17 mouse cellular contexts compared by ENCODE assay signal in genomic region chr14:18349871-18350270, GRCm38 (mm10).
"Had no signal": no experiment of that assay in that cellular context is flagged by ENCODE, and none has a peak within 500 bp of the region (broad histone marks: within the 10 kb centered on the region; RNA-seq: fewer than 3 reads in every experiment).

No protein-coding gene starts in this region.

- H3K9ac ChIP-seq: liver, embryonic 13.5 days; lung, embryonic 14.5 days; midbrain, embryonic 12.5 days; neural tube, embryonic 13.5 days had no signal

- ATAC-seq: hindbrain, postnatal 0 days; inflammation-experienced regulatory T-cells, adult 6 months; intestine, embryonic 16.5 days; midbrain, embryonic 16.5 days had no signal

- H3K4me3 ChIP-seq: liver, embryonic 13.5 days; midbrain, embryonic 12.5 days; myocyte; neural tube, embryonic 13.5 days had no signal

- H3K4me2 ChIP-seq: liver, embryonic 13.5 days; lung, embryonic 14.5 days; midbrain, embryonic 12.5 days; neural tube, embryonic 13.5 days had no signal

- H3K27ac ChIP-seq: hindbrain, postnatal 0 days; liver, embryonic 13.5 days; macrophage; midbrain, embryonic 12.5 days; neural tube, embryonic 13.5 days had no signal

- H3K36me3 ChIP-seq: liver, embryonic 13.5 days; midbrain, embryonic 12.5 days; neural tube, embryonic 13.5 days had no signal

- H3K9me3 ChIP-seq: liver, embryonic 13.5 days; midbrain, embryonic 12.5 days; neural tube, embryonic 13.5 days had no signal

- H3K4me1 ChIP-seq: liver, embryonic 13.5 days; midbrain, embryonic 12.5 days; neural tube, embryonic 13.5 days had no signal

- H3K27me3 ChIP-seq: liver, embryonic 13.5 days; midbrain, embryonic 12.5 days; neural tube, embryonic 13.5 days had no signal

- DNase-seq: kidney, adult 18-20 months; kidney, adult 9 months; kidney, postnatal 14 days; kidney, postnatal 4 days; liver, embryonic 13.5 days; lung, embryonic 14.5 days; lung, postnatal 14 days; retina, postnatal 1 day; right cerebral cortex, postnatal 4 days had no signal
